Comparison of ENCODE assay signal across 10 mouse cellular contexts in genomic region chr7:141277701-141278678, GRCm38 (mm10). TPM values are rescaled to one million over a fixed set of nuclear protein-coding genes. Genes with fewer than 3 reads are reported as not detected.
DNase-seq lines count a peak whose midpoint lies in the region; ATAC-seq and TF ChIP-seq lines count a peak whose summit lies in the region.
"Had no signal": no experiment of that assay in that cellular context is flagged by ENCODE, and none has a peak within 500 bp of the region (broad histone marks: within the 10 kb centered on the region; RNA-seq: fewer than 3 reads in every experiment).

No protein-coding gene starts in this region.

- intact Hi-C loops in gastrocnemius, adult 2 months (cut with DNase I): no loop called here

- DNase-seq in forebrain, embryonic 14.5 days (ENCODE audit: low spot score): no peak
- no peak for DNase-seq in lung, adult 2 months
- DNase-seq in yolk sac, embryonic 10.5 days (ENCODE audit: low spot score): peak; percentile 63
- no peak for DNase-seq in gastrocnemius, adult 2 months
- no peak for DNase-seq in adrenal gland, adult 8-10 months

- TF ChIP-seq POLR2A in lung, adult 2 months (IDR thresholded peaks at IDR 0.05; ENCODE audit: borderline replicate concordance, extremely low read depth, low read depth, low read length): no peak

- H3K4me1 ChIP-seq in forebrain, embryonic 13.5 days: peaks cover 20% of the 10 kb centered on the region; the same call in 1 of the 2 replicates
- H3K4me1 ChIP-seq in forebrain, embryonic 14.5 days (ENCODE audit: control insufficient read depth, insufficient read depth, low read length): no peaks in the 10 kb centered on the region
- H3K4me1 ChIP-seq in lung, embryonic 16.5 days (replicated peaks; ENCODE audit: control insufficient read depth, insufficient read depth, low read length): peaks cover 12% of the 10 kb centered on the region; the same call in 1 of the 2 replicates
- 0 out of 2 replicates have a peak, but pooled peaks cover 2% of the 10 kb centered on the region for H3K4me1 ChIP-seq in lung, adult 2 months (ENCODE audit: control insufficient read depth, insufficient read depth, low read length)
- H3K4me1 ChIP-seq in liver, embryonic 12.5 days: peaks cover 15% of the 10 kb centered on the region

- peak overlapping the region; percentile 92 for H3K4me2 ChIP-seq in forebrain, embryonic 13.5 days
- no peak overlapping the region; the same call in 1 of the 2 replicates for H3K4me2 ChIP-seq in forebrain, embryonic 14.5 days (ENCODE audit: low read length)
- peak overlapping the region; percentile 96; the same call in 1 of the 2 replicates for H3K4me2 ChIP-seq in lung, embryonic 16.5 days (ENCODE audit: low read depth, low read length)
- peak overlapping the region; percentile 77; the same call in 1 of the 2 replicates for H3K4me2 ChIP-seq in liver, embryonic 12.5 days

- H3K9me3 ChIP-seq in forebrain, embryonic 13.5 days (replicated peaks): no peaks in the 10 kb centered on the region
- H3K9me3 ChIP-seq in forebrain, embryonic 14.5 days (replicated peaks; ENCODE audit: control insufficient read depth, low read length): no peaks in the 10 kb centered on the region
- H3K9me3 ChIP-seq in lung, embryonic 16.5 days (ENCODE audit: control insufficient read depth, low read length): no peaks in the 10 kb centered on the region
- no peaks in the 10 kb centered on the region for H3K9me3 ChIP-seq in liver, embryonic 12.5 days (replicated peaks)

- peaks cover 24% of the 10 kb centered on the region for H3K27me3 ChIP-seq in forebrain, embryonic 13.5 days
- H3K27me3 ChIP-seq in forebrain, embryonic 14.5 days (replicated peaks; ENCODE audit: control insufficient read depth, insufficient read depth, low read length): no peaks in the 10 kb centered on the region
- H3K27me3 ChIP-seq in lung, embryonic 16.5 days (ENCODE audit: control insufficient read depth, insufficient read depth, low read depth, low read length): peaks cover 2% of the 10 kb centered on the region; the same call in 1 of the 2 replicates
- H3K27me3 ChIP-seq in liver, embryonic 12.5 days (replicated peaks): peaks cover 68% of the 10 kb centered on the region

- WGBS in forebrain, embryonic 13.5 days: 84% methylated on average over 11 of the region's 11 CpGs
- WGBS in forebrain, embryonic 14.5 days: 81% methylated on average over 11 of the region's 11 CpGs
- 77% methylated on average over 11 of the region's 11 CpGs for WGBS in lung, embryonic 16.5 days
- WGBS in lung, adult 2 months: 86% methylated on average over 11 of the region's 11 CpGs
- WGBS in liver, embryonic 12.5 days (ENCODE audit: insufficient replicate concordance): 68% methylated on average over 11 of the region's 11 CpGs

- H3K9ac ChIP-seq in forebrain, embryonic 13.5 days: no peak overlapping the region
- no peak overlapping the region for H3K9ac ChIP-seq in forebrain, embryonic 14.5 days (ENCODE audit: low read length)
- no peak overlapping the region for H3K9ac ChIP-seq in lung, embryonic 16.5 days (ENCODE audit: low read length)
- H3K9ac ChIP-seq in liver, embryonic 12.5 days: no peak overlapping the region
- H3K9ac ChIP-seq: liver, embryonic 14.5 days had no signal

- TF ChIP-seq CTCF in lung, adult 2 months (IDR thresholded peaks at IDR 0.05; ENCODE audit: insufficient read depth, low read length): no peak
- no peak for TF ChIP-seq CTCF in gastrocnemius, adult 2 months (IDR thresholded peaks at IDR 0.05)

- no peaks in the 10 kb centered on the region for H3K36me3 ChIP-seq in forebrain, embryonic 13.5 days (ENCODE audit: poor library complexity, severe bottlenecking)
- no peaks in the 10 kb centered on the region for H3K36me3 ChIP-seq in forebrain, embryonic 14.5 days (ENCODE audit: control insufficient read depth, insufficient read depth, low read length)
- no peaks in the 10 kb centered on the region for H3K36me3 ChIP-seq in lung, embryonic 16.5 days (ENCODE audit: control insufficient read depth, insufficient read depth, low read length)
- no peaks in the 10 kb centered on the region for H3K36me3 ChIP-seq in liver, embryonic 12.5 days

- H3K4me3 ChIP-seq in forebrain, embryonic 13.5 days: no peak overlapping the region
- no peak overlapping the region for H3K4me3 ChIP-seq in forebrain, embryonic 14.5 days (ENCODE audit: low read depth, low read length)
- no peak overlapping the region for H3K4me3 ChIP-seq in lung, embryonic 16.5 days (ENCODE audit: low read length)
- H3K4me3 ChIP-seq in lung, adult 2 months (replicated peaks; ENCODE audit: extremely low read depth, low read depth, low read length): no peak overlapping the region
- H3K4me3 ChIP-seq in liver, embryonic 12.5 days: no peak overlapping the region
- H3K4me3 ChIP-seq in gastrocnemius, adult 2 months: no peak overlapping the region
- H3K4me3 ChIP-seq: myocyte had no signal

- no peak overlapping the region for H3K27ac ChIP-seq in forebrain, embryonic 13.5 days
- H3K27ac ChIP-seq in forebrain, embryonic 14.5 days (ENCODE audit: low read depth, low read length): no peak overlapping the region
- no peak overlapping the region for H3K27ac ChIP-seq in lung, embryonic 16.5 days (ENCODE audit: low read length)
- H3K27ac ChIP-seq in liver, embryonic 12.5 days: no peak overlapping the region
- no peak overlapping the region for H3K27ac ChIP-seq in gastrocnemius, adult 2 months
- H3K27ac ChIP-seq: liver, embryonic 14.5 days had no signal

- ATAC-seq in forebrain, embryonic 13.5 days: no peak
- no peak for ATAC-seq in forebrain, embryonic 14.5 days
- ATAC-seq in lung, embryonic 16.5 days (ENCODE audit: low read depth): peak; percentile 18; the same call in 1 of the 2 replicates
- ATAC-seq in liver, embryonic 12.5 days: peak; percentile 12; the same call in 1 of the 2 replicates

RNA-seq across cellular contexts. Expression of gene Sct, which starts 0.9 kb away (rescaled TPM):
- polyA plus RNA-seq in forebrain, embryonic 13.5 days (2015; fragmentation: Nextera tagmentation; extraction: Ambion mirVana): 0.60 and 0.62 TPM in 2 replicates
- polyA plus RNA-seq in forebrain, embryonic 14.5 days (2014; fragmentation: Nextera tagmentation; extraction: Ambion mirVana): 1.5 and 2.6 TPM in 2 replicates
- 2.0 and 2.6 TPM in 2 replicates for polyA plus RNA-seq in lung, embryonic 16.5 days (2015; fragmentation: Nextera tagmentation; extraction: Ambion mirVana)
- polyA plus RNA-seq in lung, adult 2 months (2012; rRNA removed): not detected in 2 replicates
- polyA plus RNA-seq in liver, embryonic 12.5 days (2016; fragmentation: Nextera tagmentation; extraction: Ambion mirVana): 0.32 and 0.60 TPM in 2 replicates
- total RNA-seq in gastrocnemius, adult 2 months (2021): not detected
- under 1 TPM in 1 of 4 experiments, not detected in 3; 0.67 TPM for total RNA-seq in adrenal gland, adult 8-10 months (2022)

RNA-seq across cellular contexts. Expression of gene Cdhr5, which starts 1.4 kb away (rescaled TPM):
- not detected in 2 replicates for polyA plus RNA-seq in forebrain, embryonic 13.5 days (2015; fragmentation: Nextera tagmentation; extraction: Ambion mirVana)
- not detected in 2 replicates for polyA plus RNA-seq in forebrain, embryonic 14.5 days (2014; fragmentation: Nextera tagmentation; extraction: Ambion mirVana)
- polyA plus RNA-seq in lung, embryonic 16.5 days (2015; fragmentation: Nextera tagmentation; extraction: Ambion mirVana): 0.15 and 0.35 TPM in 2 replicates
- 0.11 and 1.5 TPM in 2 replicates for polyA plus RNA-seq in lung, adult 2 months (2012; rRNA removed)
- polyA plus RNA-seq in liver, embryonic 12.5 days (2016; fragmentation: Nextera tagmentation; extraction: Ambion mirVana): 0.14 and 0.20 TPM in 2 replicates
- not detected for total RNA-seq in gastrocnemius, adult 2 months (2021)
- 1 to 10 TPM; 2.3 to 5.5 (median 3.2) TPM for total RNA-seq in adrenal gland, adult 8-10 months (2022)

RNA-seq across cellular contexts. Expression of gene Irf7, which starts 11.7 kb away (rescaled TPM):
- polyA plus RNA-seq in forebrain, embryonic 13.5 days (2015; fragmentation: Nextera tagmentation; extraction: Ambion mirVana): 1.0 and 1.1 TPM in 2 replicates
- polyA plus RNA-seq in forebrain, embryonic 14.5 days (2014; fragmentation: Nextera tagmentation; extraction: Ambion mirVana): 0.97 and 1.0 TPM in 2 replicates
- 3.4 and 4.8 TPM in 2 replicates for polyA plus RNA-seq in lung, embryonic 16.5 days (2015; fragmentation: Nextera tagmentation; extraction: Ambion mirVana)
- polyA plus RNA-seq in lung, adult 2 months (2012; rRNA removed): 48.8 and 49.7 TPM in 2 replicates
- 4.9 and 5.2 TPM in 2 replicates for polyA plus RNA-seq in liver, embryonic 12.5 days (2016; fragmentation: Nextera tagmentation; extraction: Ambion mirVana)
- 1 to 10 TPM; 1.1 TPM for total RNA-seq in gastrocnemius, adult 2 months (2021)
- total RNA-seq in adrenal gland, adult 8-10 months (2022): 10 to 100 TPM in 2 of 4 experiments, 1 to 10 TPM in 2; 7.0 to 10.7 (median 9.4) TPM

RNA-seq across cellular contexts. Expression of gene Drd4, which starts 13.8 kb away (rescaled TPM):
- polyA plus RNA-seq in forebrain, embryonic 13.5 days (2015; fragmentation: Nextera tagmentation; extraction: Ambion mirVana): 0.55 and 0.70 TPM in 2 replicates
- 0.37 and 0.68 TPM in 2 replicates for polyA plus RNA-seq in forebrain, embryonic 14.5 days (2014; fragmentation: Nextera tagmentation; extraction: Ambion mirVana)
- polyA plus RNA-seq in lung, embryonic 16.5 days (2015; fragmentation: Nextera tagmentation; extraction: Ambion mirVana): 0.11 and 0.43 TPM in 2 replicates
- polyA plus RNA-seq in lung, adult 2 months (2012; rRNA removed): not detected in 2 replicates
- 0.04 and 0.07 TPM in 2 replicates for polyA plus RNA-seq in liver, embryonic 12.5 days (2016; fragmentation: Nextera tagmentation; extraction: Ambion mirVana)
- total RNA-seq in gastrocnemius, adult 2 months (2021): not detected
- 1 to 10 TPM in 1 of 4 experiments, under 1 TPM in 1, not detected in 2; 0.40 to 1.3 TPM for total RNA-seq in adrenal gland, adult 8-10 months (2022)
- polyA plus RNA-seq: liver, embryonic 14.5 days; myocyte had no signal

RNA-seq across cellular contexts. Expression of gene Phrf1, which starts 49.4 kb away (rescaled TPM):
- 82.4 and 91.3 TPM in 2 replicates for polyA plus RNA-seq in forebrain, embryonic 13.5 days (2015; fragmentation: Nextera tagmentation; extraction: Ambion mirVana)
- polyA plus RNA-seq in forebrain, embryonic 14.5 days (2014; fragmentation: Nextera tagmentation; extraction: Ambion mirVana): 64.2 and 78.8 TPM in 2 replicates
- polyA plus RNA-seq in lung, embryonic 16.5 days (2015; fragmentation: Nextera tagmentation; extraction: Ambion mirVana): 72.3 and 77.2 TPM in 2 replicates
- 18.9 and 22.5 TPM in 2 replicates for polyA plus RNA-seq in lung, adult 2 months (2012; rRNA removed)
- 52.9 and 53.1 TPM in 2 replicates for polyA plus RNA-seq in liver, embryonic 12.5 days (2016; fragmentation: Nextera tagmentation; extraction: Ambion mirVana)
- total RNA-seq in gastrocnemius, adult 2 months (2021): 10 to 100 TPM; 22.4 to 28.1 TPM
- total RNA-seq in adrenal gland, adult 8-10 months (2022): 10 to 100 TPM; 79.8 to 92.9 (median 84.3) TPM

Comparison
In these comparisons a context has a peak if more than half of its experiments do, and no peak if none do; other contexts are left out.
1. ATAC-seq: peak in lung, embryonic 16.5 days (single experiment) and liver, embryonic 12.5 days (single experiment); none in forebrain, embryonic 13.5 days (single experiment) and forebrain, embryonic 14.5 days (single experiment).